Mouse (Mus musculus) heart, adult 2 months (tissue): ENCODE results near the gene Sh3bp1. TPM values are rescaled to one million over a fixed set of nuclear protein-coding genes. Genes with fewer than 3 reads are reported as not detected.
A peak's percentile ranks its signal among the peaks of the same experiment; 100 is the strongest.

Source experiments
- DNase-seq, 2 experiments: peaks; one replicate each; pipeline ENCODE4 v3.0.0; 2021
- H3K27ac ChIP-seq: fragments of 200-600 bp; 2 replicates; pipeline ENCODE4 v1.8.1; 2022
- H3K27me3 ChIP-seq: fragments of 200-500 bp; 2 replicates; pipeline ENCODE4 v1.6.1; 2012; ENCODE audit warnings: mild to moderate bottlenecking, low read length, inconsistent platforms, mixed read lengths; ENCODE audit not compliant: control insufficient read depth, insufficient read depth
- H3K36me3 ChIP-seq: fragments of 200-500 bp; 2 replicates; pipeline ENCODE4 v1.6.1; 2012; ENCODE audit warnings: low read length, inconsistent platforms; ENCODE audit not compliant: control insufficient read depth, insufficient read depth
- H3K4me1 ChIP-seq: fragments of 200-500 bp; 2 replicates; pipeline ENCODE4 v1.6.1; 2011; ENCODE audit warnings: low read length; ENCODE audit not compliant: control insufficient read depth, insufficient read depth
- H3K4me3 ChIP-seq: fragments of 200-600 bp; 2 replicates; pipeline ENCODE4 v1.8.1; 2022
- H3K79me2 ChIP-seq: fragments of 200-500 bp; replicated peaks from 2 replicates; pipeline ENCODE4 v1.6.1; 2012; ENCODE audit warnings: mild to moderate bottlenecking, inconsistent platforms, low read length, moderate library complexity, mixed read lengths; ENCODE audit not compliant: control insufficient read depth, insufficient read depth
- H3K9ac ChIP-seq: fragments of 200-500 bp; 2 replicates; pipeline ENCODE4 v1.6.1; 2012; ENCODE audit warnings: low read depth, mild to moderate bottlenecking, control low read depth, inconsistent platforms, low read length, mixed read lengths
- CTCF ChIP-seq: fragments of 200-600 bp; IDR thresholded peaks from 2 replicates; pipeline ENCODE4 v1.8.1; 2022; ENCODE audit warnings: antibody characterized with exemption, mild to moderate bottlenecking, moderate library complexity
- EP300 ChIP-seq: fragments of 200-500 bp; IDR thresholded peaks from 2 replicates; pipeline ENCODE4 v1.6.1; 2011; ENCODE audit warnings: low read depth, low read length, control low read depth; ENCODE audit not compliant: insufficient read depth
- POLR2A ChIP-seq: fragments of 200-500 bp; IDR thresholded peaks from 2 replicates; pipeline ENCODE4 v1.6.1; 2011; ENCODE audit warnings: mild to moderate bottlenecking, low read depth, low read length, control low read depth; ENCODE audit not compliant: insufficient read depth
- WGBS: fragments of 180-500 bp; shearing (Covaris S2); methylation state at CpG from one replicate; pipeline ENCODE4 v1.1.7; 2018; 5-methylcytosine and 5-hydroxymethylcytosine counted together
- intact Hi-C: fragments of 180-260 bp; cut with DNase I; formaldehyde crosslinking; loops from one replicate; pipeline ENCODE4 v1.15.1; 2025
- polyA plus RNA-seq: library from polyadenylated mRNA; depleted of rRNA; stranded (reverse); fragments of >200 nt; gene quantifications from 2 replicates; pipeline ENCODE4 v1.2.3, GENCODE M21; 2012
- total RNA-seq, 2 experiments: library from RNA; stranded (reverse); gene quantifications; 2 replicates each; pipeline ENCODE4 v1.2.3; 2021

The Sh3bp1 gene
- total and polyA plus RNA-seq, 3 experiments = 2.6 to 19.2 (median 3.3) TPM

DNA sequence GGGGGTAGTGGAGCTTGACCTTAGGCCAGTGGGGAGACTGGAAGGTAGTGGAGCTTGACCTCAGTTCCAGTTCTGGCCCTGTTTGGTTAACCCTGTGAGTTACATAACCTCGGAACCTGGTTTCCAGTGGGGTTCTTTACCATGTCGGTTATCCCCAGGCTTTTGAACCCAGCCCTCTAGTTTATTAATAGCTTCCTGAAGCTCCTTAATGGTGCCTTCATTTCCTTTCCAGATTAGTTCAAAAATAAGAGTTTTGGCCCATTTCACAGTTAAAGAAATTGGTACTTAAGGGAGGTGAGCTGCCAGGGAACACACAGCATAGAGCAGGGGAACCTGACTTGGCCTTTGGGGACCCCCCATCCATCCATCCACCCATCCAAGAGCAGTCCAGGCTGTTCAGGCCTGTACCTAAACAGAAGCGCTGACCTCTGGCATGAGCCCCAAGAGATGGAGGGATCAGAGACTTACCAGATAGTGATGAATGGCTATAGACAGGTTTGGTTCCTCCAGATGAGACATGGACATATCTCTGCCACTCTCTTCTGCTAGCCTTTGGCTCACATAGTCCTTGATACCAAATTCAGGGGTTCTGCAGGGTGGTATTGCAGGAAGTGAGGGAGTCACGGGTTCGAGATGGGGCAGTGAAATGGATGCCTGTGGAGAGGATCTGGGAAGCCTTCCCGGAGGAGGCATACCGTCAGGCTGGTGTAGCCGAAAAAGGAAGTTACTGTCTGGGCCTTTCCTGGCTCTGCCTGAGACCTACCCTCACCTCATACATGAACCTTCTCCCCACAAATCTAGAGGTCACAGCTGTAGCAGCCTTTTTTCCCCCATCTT lies 15.5 kb downstream of the Sh3bp1 start:
- intact Hi-C loops = loop anchor here (1.0 to 5.0 kb wide), 5 partner anchors 16 to 157 kb away; partner anchors contain the start of gene H1f0
- H3K27me3 ChIP-seq = peaks cover 2% of the 10 kb centered on the region; the same call in 1 of the 2 replicates
- H3K79me2 ChIP-seq = no peaks in the 10 kb centered on the region
- H3K36me3 ChIP-seq = no peaks in the 10 kb centered on the region
- peaks cover 2% of the 10 kb centered on the region for H3K4me1 ChIP-seq
- H3K4me3 ChIP-seq = no peak overlapping the region
- WGBS = 59% methylated on average over 8 of the region's 8 CpGs
- H3K9ac ChIP-seq = no peak overlapping the region
- TF ChIP-seq POLR2A (no peak), CTCF (no peak), EP300 (no peak)
- H3K27ac ChIP-seq = no peak overlapping the region
- DNase-seq = no peak

DNA sequence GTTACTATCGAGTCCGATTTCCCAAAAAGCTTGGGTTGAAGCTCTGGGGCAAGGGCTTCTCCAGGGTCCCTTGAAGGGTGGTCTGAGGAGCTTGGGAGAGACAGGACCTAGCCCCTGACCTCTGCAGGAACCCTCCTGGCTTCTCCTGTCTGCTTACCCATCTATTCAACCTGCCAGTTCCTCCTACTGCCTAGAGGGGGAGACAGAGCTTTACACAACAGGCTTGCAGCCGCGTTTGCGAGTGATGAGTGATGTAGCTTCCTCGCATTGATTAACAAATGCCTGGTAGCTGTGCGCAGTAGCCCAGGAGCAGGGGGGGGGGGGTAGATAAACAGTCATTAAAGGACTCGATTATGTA lies 16.1 kb downstream of the Sh3bp1 start:
- Histone ChIP-seq H3K4me1 (peaks cover 2% of the 10 kb centered on the region), H3K27me3 (peaks cover 2% of the 10 kb centered on the region; the same call in 1 of the 2 replicates), H3K4me3 (no peak overlapping the region), H3K9ac (no peak overlapping the region), H3K79me2 (no peaks in the 10 kb centered on the region), H3K36me3 (no peaks in the 10 kb centered on the region), H3K27ac (no peak overlapping the region)
- intact Hi-C loops = loop anchor here (1.0 to 5.0 kb wide), 4 partner anchors 16 to 157 kb away; no protein-coding TSS in a partner anchor
- DNase-seq = peak; percentile 70 to 73
- TF ChIP-seq EP300 (peak; percentile 96), POLR2A (no peak), CTCF (peak; percentile 83)
- WGBS = 3% methylated on average over 8 of the region's 8 CpGs

DNA sequence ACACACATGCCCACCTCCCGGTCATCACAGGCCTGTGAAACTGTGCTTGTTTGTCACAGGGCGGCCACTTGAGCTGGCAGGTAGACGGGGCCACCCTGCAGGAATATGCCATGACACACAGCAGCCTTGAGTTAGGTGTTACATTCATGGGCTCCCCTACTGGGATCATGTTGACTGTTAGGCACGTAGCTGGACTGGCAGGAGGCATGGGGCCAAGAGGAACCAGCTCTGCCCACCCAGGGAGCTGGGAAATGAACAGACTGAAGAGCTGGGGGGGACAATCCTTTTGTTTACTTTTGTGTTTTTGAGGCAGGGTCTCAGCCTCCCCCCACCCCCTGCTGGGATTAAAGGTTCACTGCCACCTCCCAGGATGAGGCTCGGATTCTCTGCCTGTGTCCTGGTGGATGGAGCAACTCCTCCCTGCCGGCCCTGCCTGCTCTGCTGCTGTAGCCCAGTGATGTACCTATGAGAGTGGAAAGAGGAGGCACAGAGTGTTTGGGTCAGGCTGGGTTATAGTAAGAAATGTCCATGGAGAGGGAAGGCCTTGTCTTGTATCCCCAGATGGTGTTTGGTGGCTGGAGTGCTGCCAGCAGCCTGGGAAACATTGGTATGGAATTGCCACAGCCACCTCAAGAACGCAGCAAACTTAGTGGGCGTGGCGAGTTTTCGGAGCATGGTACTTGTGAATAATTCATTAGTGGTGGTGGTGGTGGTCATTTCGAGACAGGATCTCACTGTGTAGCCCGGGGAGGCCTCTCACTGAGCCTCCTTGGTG lies 16.7 kb downstream of the Sh3bp1 start:
- H3K27me3 ChIP-seq = peaks cover 2% of the 10 kb centered on the region; the same call in 1 of the 2 replicates
- H3K4me3 ChIP-seq = no peak overlapping the region
- TF ChIP-seq POLR2A = no peak
- no peak for TF ChIP-seq CTCF
- TF ChIP-seq EP300 = no peak; the same call in 1 of the 2 replicates
- no peak overlapping the region for H3K27ac ChIP-seq
- no peaks in the 10 kb centered on the region for H3K79me2 ChIP-seq
- intact Hi-C loops = loop anchor here (5.0 kb wide), 1 partner anchor 156 kb away; no protein-coding TSS in a partner anchor
- H3K9ac ChIP-seq = no peak overlapping the region
- 83% methylated on average over 12 of the region's 12 CpGs for WGBS
- H3K36me3 ChIP-seq = no peaks in the 10 kb centered on the region
- peaks cover 2% of the 10 kb centered on the region for H3K4me1 ChIP-seq
- no peak for DNase-seq

DNA sequence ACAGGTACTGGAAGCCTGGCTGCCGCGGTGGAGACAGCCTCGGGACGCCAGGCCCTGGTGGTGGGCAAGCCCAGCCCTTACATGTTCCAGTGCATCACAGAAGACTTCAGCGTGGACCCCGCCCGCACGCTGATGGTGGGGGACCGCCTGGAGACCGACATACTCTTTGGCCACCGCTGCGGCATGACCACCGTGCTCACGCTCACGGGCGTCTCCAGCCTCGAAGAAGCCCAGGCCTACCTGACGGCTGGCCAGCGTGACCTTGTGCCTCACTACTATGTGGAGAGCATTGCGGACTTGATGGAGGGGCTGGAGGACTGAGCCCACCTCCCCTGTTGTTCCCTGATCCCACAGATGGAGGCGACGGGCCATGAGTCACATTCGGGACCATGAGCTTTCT lies 18.6 kb downstream of the Sh3bp1 start:
- no peak overlapping the region for H3K4me3 ChIP-seq
- intact Hi-C loops = loop anchor here (5.0 kb wide), 1 partner anchor 154 kb away; no protein-coding TSS in a partner anchor
- H3K4me1 ChIP-seq = peaks cover 2% of the 10 kb centered on the region
- H3K9ac ChIP-seq = no peak overlapping the region
- H3K36me3 ChIP-seq = no peaks in the 10 kb centered on the region
- 89% methylated on average over 23 of the region's 23 CpGs for WGBS
- H3K27me3 ChIP-seq = peaks cover 2% of the 10 kb centered on the region; the same call in 1 of the 2 replicates
- TF ChIP-seq POLR2A = no peak
- no peak for TF ChIP-seq EP300
- no peak for TF ChIP-seq CTCF
- H3K79me2 ChIP-seq = no peaks in the 10 kb centered on the region
- DNase-seq = no peak
- no peak overlapping the region for H3K27ac ChIP-seq

DNA sequence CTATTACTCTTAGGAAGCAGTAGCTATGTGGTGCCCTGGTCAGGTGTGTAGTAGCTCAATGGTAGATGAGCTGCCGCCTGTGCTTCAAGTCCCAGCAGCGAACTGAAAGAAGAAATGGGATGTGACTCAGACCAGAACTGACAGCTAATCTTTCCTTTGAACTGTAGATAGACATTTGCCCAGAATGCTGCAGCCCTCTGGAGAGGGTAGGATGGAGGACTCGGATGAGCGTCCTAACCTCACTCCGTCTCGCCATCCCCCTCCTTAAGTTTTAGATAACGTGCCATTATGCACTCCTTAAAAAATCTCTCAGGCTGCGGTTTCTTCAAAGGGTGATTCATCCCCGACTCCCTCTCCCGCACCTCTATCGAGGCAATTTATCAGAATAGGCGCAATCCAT lies 20.3 kb downstream of the Sh3bp1 start:
- Histone ChIP-seq H3K9ac (no peak overlapping the region), H3K4me3 (no peak overlapping the region), H3K27me3 (no peaks in the 10 kb centered on the region), H3K4me1 (no peaks in the 10 kb centered on the region; the same call in 1 of the 2 replicates), H3K27ac (no peak overlapping the region), H3K79me2 (no peaks in the 10 kb centered on the region), H3K36me3 (no peaks in the 10 kb centered on the region)
- intact Hi-C loops = loop anchor here (5.0 kb wide), 1 partner anchor 152 kb away; no protein-coding TSS in a partner anchor
- TF ChIP-seq POLR2A (no peak), CTCF (no peak), EP300 (no peak)
- DNase-seq = no peak
- 82% methylated on average over 12 of the region's 12 CpGs for WGBS
